Mouse (Mus musculus) thymus, postnatal 0 days (tissue): ENCODE data around the gene Gm5662. TPM values are rescaled to one million over a fixed set of nuclear protein-coding genes. Genes with fewer than 3 reads are reported as not detected.
"Not testable (repeated sequence)": the region's sequence is repeated elsewhere in the genome, so short reads cannot be mapped to it uniquely, and the experiment has no call there.

Source experiments
- DNase-seq: peaks from one replicate; pipeline ENCODE4 v3.0.0-alpha.2; 2015; ENCODE audit warnings: low spot score
- polyA plus RNA-seq: library from polyadenylated mRNA; unstranded; fragments of >200 nt; fragmentation: Nextera tagmentation; extraction: Ambion mirVana; gene quantifications from 2 replicates; pipeline ENCODE4 v1.2.1, GENCODE M21; 2015

Gm5662 gene
- polyA plus RNA-seq, result not detected in 2 replicates

DNA sequence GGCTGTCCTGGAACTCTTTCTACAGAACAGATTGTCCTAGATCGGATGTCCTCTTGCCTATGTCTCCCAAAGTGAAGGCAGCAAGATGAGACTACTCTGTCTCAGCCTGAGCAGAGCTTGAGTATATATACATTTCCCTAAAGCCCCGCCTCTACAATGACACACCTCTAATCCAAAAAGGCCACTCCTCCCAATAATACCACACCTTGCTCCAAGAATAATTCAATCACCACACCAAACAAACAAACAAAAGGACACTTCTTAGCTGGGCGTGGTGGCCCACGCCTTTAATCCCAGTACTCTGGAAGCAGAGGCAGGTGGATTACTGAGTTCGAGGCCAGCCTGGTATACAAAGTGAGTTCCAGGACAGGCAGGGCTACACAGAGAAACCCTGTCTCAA, at the start of gene Gm5662:
Gene Gm5662, minus strand, starts transcription at position 101 of the 400 bp plus-strand sequence.
- not testable (repeated sequence) for DNase-seq

DNA sequence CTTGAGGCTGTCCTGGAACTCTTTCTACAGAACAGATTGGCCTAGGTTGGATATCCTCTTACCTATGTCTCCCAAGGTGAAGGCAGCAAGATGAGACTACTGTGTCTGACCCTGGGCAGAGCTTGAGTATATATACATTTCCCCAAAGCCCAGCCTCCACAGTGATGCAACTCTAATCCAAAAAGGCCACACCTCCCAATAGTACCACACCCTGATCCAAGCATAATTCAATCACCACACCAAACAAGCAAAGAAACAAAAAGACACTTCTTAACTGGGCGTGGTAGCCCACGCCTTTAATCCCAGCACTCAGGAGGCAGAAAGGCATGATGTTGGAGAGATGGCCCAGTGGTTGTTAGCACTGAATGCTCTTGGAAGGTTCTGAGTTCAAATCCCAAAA, 49.6 kb upstream of the Gm5662 start, which contains the start of gene Gm5039:
Gene Gm5039, minus strand, starts transcription at position 101 of the 400 bp plus-strand sequence.
- not testable (repeated sequence) for DNase-seq

DNA sequence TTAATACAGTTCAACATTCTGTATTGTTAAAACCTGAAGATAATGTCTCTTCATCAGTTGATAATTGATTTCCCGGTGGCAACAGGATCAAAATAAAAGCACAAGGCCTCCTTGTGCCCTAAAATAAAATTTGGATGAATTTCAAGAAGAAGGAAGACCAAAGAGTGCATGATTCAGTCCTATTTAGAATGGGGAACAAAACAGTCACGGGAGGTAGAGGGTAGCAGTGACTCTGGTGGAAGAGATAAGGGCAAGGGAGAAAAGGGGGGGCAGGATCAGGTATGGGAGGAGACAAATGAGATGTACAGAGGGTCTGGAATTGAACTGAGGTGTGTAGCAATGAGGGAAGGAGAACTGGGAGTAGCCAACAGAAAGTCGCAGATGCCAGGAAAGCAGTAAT, 40.3 kb upstream of the Gm5662 start:
- DNase-seq, result no peak

DNA sequence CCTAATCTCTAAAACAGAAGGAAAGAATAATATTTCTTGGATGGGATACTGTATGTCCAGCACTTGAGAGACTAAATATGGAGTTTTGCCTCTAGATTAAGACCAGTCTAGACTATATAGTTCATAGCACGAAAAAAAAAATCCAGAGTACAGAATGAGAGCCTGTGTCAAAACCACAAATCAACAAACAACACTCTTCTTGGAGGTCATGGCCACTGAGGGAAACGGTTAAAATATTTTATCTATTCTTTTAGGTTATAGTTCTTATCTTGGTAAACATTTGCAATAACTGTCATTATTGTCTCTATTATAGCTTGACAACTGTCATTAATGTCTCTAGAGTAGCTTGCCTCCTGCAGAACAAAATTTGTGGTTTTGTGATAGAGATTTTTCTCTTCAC, 22.9 kb upstream of the Gm5662 start:
- DNase-seq, result not testable (repeated sequence)

DNA sequence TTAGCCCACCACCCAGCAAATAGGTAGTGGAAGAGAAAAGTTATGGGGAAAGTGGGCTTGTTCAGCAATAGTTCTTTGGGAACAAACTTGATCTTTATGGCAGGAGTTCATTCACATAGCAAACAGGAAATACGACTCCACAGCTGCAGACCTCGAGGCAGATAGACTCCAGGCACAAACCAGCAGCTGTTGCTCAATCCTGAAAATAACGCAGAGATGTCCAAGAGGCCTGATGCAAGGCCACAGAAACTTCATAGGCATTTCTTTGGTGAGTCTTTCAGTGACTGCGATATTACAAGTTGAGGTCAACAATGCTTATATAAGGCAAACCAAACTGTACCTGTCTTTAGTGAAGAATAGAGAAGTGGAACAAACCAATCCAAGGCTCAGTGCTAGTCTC, 18.8 kb upstream of the Gm5662 start:
- not testable (repeated sequence) for DNase-seq

DNA sequence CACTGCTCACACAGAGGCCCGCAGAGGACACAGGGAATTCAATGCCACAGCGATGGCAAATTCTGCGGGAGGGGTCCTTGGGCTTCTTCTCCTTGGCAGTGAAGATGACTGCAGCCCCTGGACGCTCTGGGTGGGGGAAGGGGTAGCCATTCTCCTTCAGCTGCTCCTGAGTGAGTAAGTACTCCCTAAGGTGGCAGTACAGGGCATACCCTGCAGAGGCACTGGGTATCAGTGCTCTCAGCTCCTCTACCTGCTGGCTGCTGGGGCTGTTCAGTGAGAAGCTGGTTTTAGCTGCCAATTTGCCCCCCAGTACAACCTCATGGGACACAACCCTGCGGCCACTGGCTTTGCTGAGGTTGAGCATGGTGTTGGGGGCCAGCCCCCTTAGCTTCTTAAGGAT, 10.9 kb upstream of the Gm5662 start:
- DNase-seq, result not testable (repeated sequence)

DNA sequence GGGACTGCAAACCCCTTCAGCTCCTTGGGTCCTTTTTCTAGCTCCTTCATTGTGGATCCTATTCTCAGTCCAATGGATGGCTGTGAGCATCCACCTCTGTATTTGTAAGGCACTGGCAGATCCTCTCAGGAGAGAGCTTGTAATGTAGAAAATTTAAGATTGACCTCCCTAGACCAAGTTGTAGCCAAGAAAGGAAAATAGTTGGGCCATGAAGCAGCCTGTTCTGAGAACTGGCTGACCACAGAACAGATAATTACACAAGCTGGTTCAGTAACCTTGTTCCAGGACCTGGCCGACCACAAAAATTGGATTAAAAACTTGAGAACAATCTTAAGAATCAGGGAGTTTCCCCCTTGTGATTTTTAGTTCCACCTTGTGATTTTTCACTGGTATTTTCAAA, 17.1 kb downstream of the Gm5662 start:
- DNase-seq, result no peak

DNA sequence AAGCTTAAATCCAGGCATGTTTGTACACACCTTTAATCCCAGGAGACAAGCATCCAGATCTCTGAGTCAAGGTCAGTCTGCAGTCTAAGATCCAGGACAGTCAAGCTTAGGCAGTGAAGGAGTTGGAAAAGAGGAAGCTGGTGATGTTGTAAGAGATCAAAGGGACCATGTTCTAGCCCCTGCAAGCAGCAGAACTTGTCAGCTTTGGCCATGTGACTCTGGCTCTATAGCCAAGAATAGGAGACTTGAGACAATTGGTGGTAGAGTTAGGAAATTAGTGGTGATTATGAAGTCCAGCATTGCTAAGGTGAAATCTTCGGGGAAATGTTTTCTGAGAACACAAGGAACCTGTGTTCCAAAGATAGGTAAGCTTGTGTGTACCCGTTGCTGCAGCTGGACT, 18.4 kb downstream of the Gm5662 start:
- not testable (repeated sequence) for DNase-seq

DNA sequence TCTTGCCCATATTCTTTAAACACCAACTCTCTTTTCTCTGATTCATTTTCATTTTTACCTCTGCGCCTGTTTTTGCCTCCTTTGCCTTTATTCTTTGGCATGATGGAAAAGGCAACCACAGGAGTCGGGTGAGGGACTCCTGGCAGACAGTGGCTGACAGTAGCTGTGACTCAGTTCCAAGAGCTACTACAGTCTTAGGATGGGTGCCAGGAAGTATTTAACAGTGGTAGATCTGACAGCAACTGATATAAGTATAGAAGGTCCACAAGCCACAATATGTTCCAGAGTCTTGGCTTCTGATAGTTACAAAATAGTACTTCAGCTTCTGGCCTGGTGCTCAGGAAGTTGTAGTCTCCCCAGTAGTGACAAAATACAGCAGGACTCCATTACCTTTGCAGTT, 24.3 kb downstream of the Gm5662 start, which contains the start of gene Gm8332:
Gene Gm8332, minus strand, starts transcription at position 101 of the 400 bp plus-strand sequence.
- DNase-seq, result not testable (repeated sequence)

DNA sequence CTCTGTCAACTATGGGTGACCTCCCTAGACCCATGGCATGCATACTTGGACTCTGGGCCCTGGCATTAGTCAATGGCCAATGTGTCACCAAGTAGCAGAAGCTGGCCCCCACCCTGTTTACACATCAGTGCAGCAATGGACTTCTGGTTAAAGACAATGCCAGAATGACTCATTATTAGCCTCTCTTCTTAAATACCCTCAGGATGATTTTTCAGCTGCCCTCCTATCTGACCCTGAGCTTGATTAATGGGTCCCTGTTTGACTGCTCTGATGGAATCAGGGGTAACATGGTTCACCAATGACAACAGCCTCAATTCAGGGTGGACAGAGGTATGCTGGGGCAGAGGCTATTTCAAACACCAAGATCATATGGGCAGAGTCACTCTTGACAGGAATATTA, 28.5 kb downstream of the Gm5662 start:
- not testable (repeated sequence) for DNase-seq

DNA sequence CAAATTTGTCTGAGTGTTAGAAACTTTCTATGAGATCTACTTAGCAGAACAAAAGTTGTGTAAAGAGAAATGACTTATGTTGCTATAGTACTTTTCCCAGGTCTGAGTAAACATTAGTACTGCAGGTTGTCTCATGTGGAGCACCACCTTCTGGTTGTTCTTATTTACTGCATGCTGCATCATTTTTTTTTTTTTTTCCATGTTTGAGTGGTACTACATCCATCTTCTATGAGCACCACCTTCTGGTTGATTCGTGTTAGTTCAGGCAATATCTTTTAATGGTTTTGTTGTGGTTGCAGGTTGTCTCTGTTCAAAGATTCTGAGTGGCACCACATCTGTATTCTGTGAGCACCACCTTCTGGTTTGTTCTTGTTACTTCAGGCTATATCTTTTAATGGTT, 31.4 kb downstream of the Gm5662 start:
- not testable (repeated sequence) for DNase-seq

Other genes starting within 250 kb of the Gm5662 start
- not detected in 2 replicates for gene Gm2056, start 247.5 kb downstream of the Gm5662 start, polyA plus RNA-seq
- not detected in 2 replicates for gene Gm16368, start 190.8 kb downstream of the Gm5662 start, polyA plus RNA-seq
- not detected in 2 replicates for gene Gm10436, start 92.4 kb downstream of the Gm5662 start, polyA plus RNA-seq
- gene Gm8332, start 24.4 kb downstream of the Gm5662 start, polyA plus RNA-seq, result not detected in 2 replicates
- 0.18 TPM in 1 of 2 replicates, not detected in the other for gene Gm5039, start 49.5 kb upstream of the Gm5662 start, polyA plus RNA-seq
- gene Adck1, start 86.1 kb upstream of the Gm5662 start, polyA plus RNA-seq, result 15.4 and 16.3 TPM in 2 replicates